Mouse (Mus musculus) ovary, postnatal 36 days (tissue): Measurements from ENCODE around the gene C130032M10Rik.
"Not testable (repeated sequence)": the region's sequence is repeated elsewhere in the genome, so short reads cannot be mapped to it uniquely, and the experiment has no call there.

Experiments used
- DNase-seq: peaks from one replicate; pipeline ENCODE4 v3.0.0; 2022; ENCODE audit warnings: low spot score, mixed read lengths

C130032M10Rik gene

GRCm38 (mm10) chr9:114518812-114519477 lies 3.4 kb downstream of the C130032M10Rik start:
- no peak for DNase-seq

- not testable (repeated sequence) for DNase-seq
Measured at GRCm38 (mm10) chr9:114520529-114520928, 5.0 kb downstream of the C130032M10Rik start.

- DNase-seq = no peak
Measured at GRCm38 (mm10) chr9:114522041-114522440, 6.5 kb downstream of the C130032M10Rik start.

GRCm38 (mm10) chr9:114522501-114522900 lies 7.0 kb downstream of the C130032M10Rik start:
- no peak for DNase-seq

- no peak for DNase-seq
Measured at GRCm38 (mm10) chr9:114525073-114525633, 9.7 kb downstream of the C130032M10Rik start.

GRCm38 (mm10) chr9:114525891-114526290 lies 10.4 kb downstream of the C130032M10Rik start:
- DNase-seq = no peak

- no peak for DNase-seq
Measured at GRCm38 (mm10) chr9:114526581-114526980, 11.1 kb downstream of the C130032M10Rik start.

GRCm38 (mm10) chr9:114527085-114527484 lies 11.6 kb downstream of the C130032M10Rik start:
- no peak for DNase-seq

- DNase-seq = no peak
Measured at GRCm38 (mm10) chr9:114527992-114528679, 12.6 kb downstream of the C130032M10Rik start.

- no peak for DNase-seq
Measured at GRCm38 (mm10) chr9:114528680-114529048, 13.2 kb downstream of the C130032M10Rik start.

GRCm38 (mm10) chr9:114531276-114531675 lies 15.8 kb downstream of the C130032M10Rik start:
- no peak for DNase-seq

GRCm38 (mm10) chr9:114533848-114534247 lies 18.4 kb downstream of the C130032M10Rik start:
- DNase-seq = no peak

- DNase-seq = no peak
Measured at GRCm38 (mm10) chr9:114534747-114535517, 19.4 kb downstream of the C130032M10Rik start.

GRCm38 (mm10) chr9:114536628-114537027 lies 21.1 kb downstream of the C130032M10Rik start:
- DNase-seq = no peak

GRCm38 (mm10) chr9:114538996-114539563 lies 23.6 kb downstream of the C130032M10Rik start:
- DNase-seq = no peak

GRCm38 (mm10) chr9:114541279-114541741 lies 25.8 kb downstream of the C130032M10Rik start:
- no peak for DNase-seq

- DNase-seq = no peak
Measured at GRCm38 (mm10) chr9:114543882-114544753, 28.6 kb downstream of the C130032M10Rik start.

- no peak for DNase-seq
Measured at GRCm38 (mm10) chr9:114544754-114545393, 29.4 kb downstream of the C130032M10Rik start.

GRCm38 (mm10) chr9:114546765-114547164 lies 31.3 kb downstream of the C130032M10Rik start:
- no peak for DNase-seq

GRCm38 (mm10) chr9:114547643-114548077 lies 32.2 kb downstream of the C130032M10Rik start:
- no peak for DNase-seq
